Mouse (Mus musculus): ENCODE data around the gene Cyth3.

- no peak for TF ChIP-seq CTCF (IDR thresholded peaks at IDR 0.05; ENCODE audit: extremely low read depth, insufficient read depth, insufficient read length, insufficient replicate concordance)
- TF ChIP-seq POLR2A (IDR thresholded peaks at IDR 0.05; ENCODE audit: low read depth, low read length): no peak
Measured at GRCm38 (mm10) chr5:143655511-143655943, 33.3 kb downstream of the Cyth3 start.

All from spleen, adult 2 months (tissue).